Mouse (Mus musculus): ENCODE measurements at regions not wholly inside any gene's neighbourhood (a gene's known extent, or its start where the extent isn't known, plus 50 kb on each side); places are given as distances from the start of the nearest gene placed in this dataset.
"Not testable (repeated sequence)": the region's sequence is repeated elsewhere in the genome, so short reads cannot be mapped to it uniquely, and the experiment has no call there.

- peak; percentile 43 for DNase-seq (ENCODE audit: low spot score)
- intact Hi-C loops (cut with DNase I): no loop called here
These were observed 102.7 kb downstream of the Ptpn20 start for GRCm38 (mm10) chr14:33691690-33692089.

DNA sequence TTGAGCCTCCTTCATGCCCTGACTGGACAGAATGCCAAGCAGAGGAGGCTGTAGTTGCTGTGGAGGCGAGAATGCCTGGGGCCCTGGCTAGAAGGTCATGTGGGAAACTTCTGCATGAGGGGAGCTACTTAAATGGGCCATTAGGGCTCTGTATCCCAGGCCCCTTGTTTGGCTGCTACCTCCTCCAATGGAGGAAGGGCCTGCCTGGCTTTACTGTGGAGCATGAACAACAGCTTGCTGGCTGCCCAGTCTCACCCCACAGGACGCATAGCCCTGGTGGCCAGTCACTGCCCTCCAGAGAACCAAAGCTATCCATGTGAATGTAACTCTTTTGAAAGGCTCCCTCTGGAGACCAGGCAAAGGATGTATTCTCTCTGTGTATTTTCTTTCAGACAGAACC, 105.2 kb downstream of the Ptpn20 start:
- intact Hi-C loops (cut with DNase I): loop anchor here (2.0 kb wide), 1 partner anchor 239 kb away; no protein-coding TSS in a partner anchor

GRCm38 (mm10) chr14:33695362-33695982, 106.5 kb downstream of the Ptpn20 start:
- DNase-seq (ENCODE audit: low spot score): peak; percentile 50
- intact Hi-C loops (cut with DNase I): loop anchor here (1.0 to 5.0 kb wide), 3 partner anchors 112 to 237 kb away; no protein-coding TSS in a partner anchor

More for the DNA sequence above, 105.2 kb downstream of the Ptpn20 start:
- DNase-seq (ENCODE audit: low spot score): no peak

GRCm38 (mm10) chr14:33696817-33697216, 107.8 kb downstream of the Ptpn20 start:
- DNase-seq (ENCODE audit: low spot score): no peak
- intact Hi-C loops (cut with DNase I): loop anchor here (5.0 kb wide), 1 partner anchor 110 kb away; no protein-coding TSS in a partner anchor

GRCm38 (mm10) chr14:33699777-33700438, 110.9 kb downstream of the Ptpn20 start:
- DNase-seq (ENCODE audit: low spot score): no peak
- intact Hi-C loops (cut with DNase I): loop anchor here (5.0 kb wide), 1 partner anchor 107 kb away; no protein-coding TSS in a partner anchor

- DNase-seq (ENCODE audit: low spot score): no peak
- intact Hi-C loops (cut with DNase I): no loop called here
These were observed 118.8 kb downstream of the Ptpn20 start for GRCm38 (mm10) chr14:33707661-33708297.

DNA sequence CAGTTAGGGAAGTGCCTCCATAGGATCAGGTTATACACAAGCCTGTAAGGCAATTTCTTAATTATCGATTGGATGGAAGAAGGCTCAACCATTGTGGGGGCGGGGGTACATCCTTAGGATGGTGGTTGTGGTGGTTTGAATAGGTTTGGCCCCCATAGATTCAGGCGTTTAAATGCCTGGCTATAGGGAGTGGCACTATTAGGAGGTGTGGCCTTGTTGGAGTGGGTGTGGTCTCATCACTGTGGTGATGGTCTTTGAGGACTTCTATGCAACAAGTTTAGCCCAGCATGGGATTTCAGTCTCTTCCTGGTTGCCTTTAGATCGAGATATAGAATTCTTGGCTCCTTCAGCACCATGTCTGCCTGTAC, 119.3 kb downstream of the Ptpn20 start:
- intact Hi-C loops (cut with DNase I): no loop called here
- no peak for DNase-seq (ENCODE audit: low spot score)

GRCm38 (mm10) chr14:33712458-33712857, 123.5 kb downstream of the Ptpn20 start:
- DNase-seq (ENCODE audit: low spot score): no peak
- intact Hi-C loops (cut with DNase I): no loop called here

DNA sequence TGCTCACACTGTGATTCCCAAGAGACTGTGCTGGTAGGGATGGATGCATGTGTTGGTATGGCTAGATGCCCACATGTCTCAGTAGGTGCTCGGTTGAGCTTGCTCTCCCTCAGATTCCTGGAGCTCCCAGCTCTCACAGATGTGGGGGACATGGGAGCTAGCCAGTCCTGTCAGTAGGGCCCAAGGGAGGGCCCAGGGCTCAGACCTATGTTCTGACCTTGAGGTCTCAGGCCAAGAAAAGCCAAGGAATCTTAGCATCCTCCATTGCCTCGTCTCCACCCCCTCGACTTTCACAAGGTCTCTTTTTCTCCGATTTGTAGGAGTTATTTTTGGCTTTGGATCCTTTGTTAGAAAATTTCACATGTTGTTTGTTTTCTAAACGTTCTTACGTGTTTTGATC, 130.6 kb downstream of the Ptpn20 start:
- intact Hi-C loops (cut with DNase I): no loop called here
- DNase-seq (ENCODE audit: low spot score): no peak

- intact Hi-C loops (cut with DNase I); DNase-seq (ENCODE audit: low spot score): not testable (repeated sequence)
These were observed 133.6 kb downstream of the Ptpn20 start for GRCm38 (mm10) chr14:33722379-33723145.

- intact Hi-C loops (cut with DNase I): no loop called here
- DNase-seq (ENCODE audit: low spot score): no peak
These were observed 137.5 kb downstream of the Ptpn20 start for GRCm38 (mm10) chr14:33726500-33726899.

- intact Hi-C loops (cut with DNase I): no loop called here
- no peak for DNase-seq (ENCODE audit: low spot score)
These were observed 140.3 kb downstream of the Ptpn20 start for GRCm38 (mm10) chr14:33729115-33729884.

GRCm38 (mm10) chr14:33732698-33733097, 143.7 kb downstream of the Ptpn20 start:
- intact Hi-C loops (cut with DNase I): no loop called here
- DNase-seq (ENCODE audit: low spot score): no peak

DNA sequence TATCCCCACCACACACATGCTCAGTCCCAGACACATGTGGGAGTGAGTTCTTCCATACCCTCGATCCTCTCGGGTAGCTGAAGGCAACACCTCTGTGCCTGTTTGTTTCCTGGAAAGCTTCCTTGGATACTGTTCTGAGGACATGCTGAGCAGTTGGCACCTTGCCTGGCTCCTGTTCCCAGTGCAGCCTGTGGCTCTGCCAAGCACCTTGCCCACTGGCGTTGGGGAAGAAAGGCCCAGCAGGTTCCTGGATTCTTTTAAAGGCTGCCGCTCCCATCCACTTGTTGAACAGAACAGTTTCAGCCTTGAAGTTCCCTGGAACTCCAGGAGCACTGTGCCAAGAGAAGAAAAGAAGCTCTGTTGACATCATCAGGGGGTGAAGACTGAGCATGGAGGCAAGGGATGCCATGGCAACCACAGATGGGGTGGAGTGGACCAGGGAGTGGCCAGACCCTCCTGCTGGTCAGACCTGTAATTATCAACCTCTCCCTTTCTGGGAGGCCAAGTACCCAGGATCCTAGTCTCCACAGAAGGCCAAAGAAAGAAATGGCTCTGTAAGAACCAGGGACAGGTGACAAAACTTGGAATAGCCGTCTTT, 145.5 kb downstream of the Ptpn20 start:
- DNase-seq (ENCODE audit: low spot score): no peak
- intact Hi-C loops (cut with DNase I): no loop called here

DNA sequence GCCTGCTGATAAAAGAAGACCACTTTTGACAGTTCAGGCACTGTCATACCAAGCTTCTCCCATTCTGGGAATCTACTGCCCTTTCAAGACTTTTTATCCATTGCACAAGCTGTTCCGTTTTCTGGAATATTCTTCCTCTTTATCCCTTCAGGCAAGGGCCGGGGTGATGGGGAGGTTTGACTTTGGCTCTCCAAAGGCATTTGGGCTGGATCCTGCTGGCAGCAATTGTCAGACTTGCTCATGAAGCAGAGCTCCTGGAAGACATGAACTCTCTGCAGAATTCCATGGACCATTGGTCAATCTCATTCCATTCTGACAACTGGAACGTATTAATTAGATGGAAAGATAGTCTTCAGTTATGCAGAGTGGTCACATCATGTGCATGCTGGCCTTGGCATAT, 146.6 kb downstream of the Ptpn20 start:
- intact Hi-C loops (cut with DNase I): no loop called here

GRCm38 (mm10) chr14:33746181-33746580, 157.2 kb downstream of the Ptpn20 start:
- intact Hi-C loops (cut with DNase I): no loop called here
- DNase-seq (ENCODE audit: low spot score): no peak

More for the DNA sequence above, 146.6 kb downstream of the Ptpn20 start:
- peak; percentile 52 for DNase-seq (ENCODE audit: low spot score)

DNA sequence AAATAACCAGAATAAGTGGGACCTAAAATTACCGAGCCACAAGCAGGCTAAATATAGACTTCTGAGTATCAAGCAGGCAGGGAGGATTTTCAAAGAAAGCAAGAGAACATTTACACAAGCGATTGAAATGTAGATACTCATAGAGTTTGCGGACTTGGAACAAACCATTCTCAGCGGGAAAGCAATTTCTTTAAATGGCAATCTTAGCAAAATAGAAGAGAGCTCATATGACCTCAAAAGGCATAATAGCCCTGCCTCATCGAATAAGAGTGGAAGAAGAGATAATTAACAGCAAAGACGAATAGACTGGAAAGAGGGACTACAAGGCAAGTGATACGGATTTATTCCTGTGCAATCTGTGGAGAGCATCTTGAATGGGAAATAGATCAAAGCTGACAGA, 163.7 kb upstream of the Gdf10 start:
- no peak for DNase-seq (ENCODE audit: low spot score)
- intact Hi-C loops (cut with DNase I): no loop called here

DNA sequence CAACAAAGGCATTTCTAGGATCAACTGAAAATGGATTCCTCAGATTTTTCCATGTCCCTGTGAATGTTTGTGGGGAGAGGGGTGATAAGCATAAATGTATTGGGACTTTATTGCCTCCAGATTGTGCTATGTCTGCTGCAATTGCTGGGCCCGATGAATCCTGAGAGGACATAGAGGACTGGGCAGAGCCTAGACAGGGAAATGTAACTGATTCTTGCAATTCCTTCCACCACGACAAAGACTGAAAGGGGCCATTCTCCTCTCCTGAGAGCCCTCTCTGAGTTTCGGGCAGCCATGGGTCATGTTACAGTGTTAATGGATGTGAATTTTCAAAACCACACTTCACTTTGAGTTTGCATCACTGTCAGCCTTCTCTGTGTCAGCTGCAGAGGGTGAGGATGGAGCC, 159.7 kb upstream of the Gdf10 start:
- intact Hi-C loops (cut with DNase I): no loop called here
- no peak for DNase-seq (ENCODE audit: low spot score)

DNA sequence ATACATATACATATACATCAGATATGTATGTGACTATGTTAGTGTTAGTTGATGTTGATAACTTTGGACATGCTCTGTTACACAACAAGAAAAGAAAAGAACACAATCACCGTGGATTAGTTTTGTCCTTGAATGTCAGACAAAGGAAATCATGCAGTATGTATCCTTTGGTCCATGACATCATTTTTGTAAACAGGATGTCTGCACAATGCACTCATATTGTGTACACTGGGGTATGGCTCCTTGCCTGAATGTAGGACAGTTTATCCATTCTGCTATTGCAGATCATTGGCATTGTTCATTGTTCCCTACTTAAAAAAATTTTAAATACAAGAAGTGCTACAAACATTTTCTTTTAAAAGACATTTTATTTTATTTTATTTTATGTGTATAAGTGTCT, 157.6 kb upstream of the Gdf10 start:
- no peak for DNase-seq (ENCODE audit: low spot score)
- intact Hi-C loops (cut with DNase I): no loop called here
